Mouse (Mus musculus) layer of hippocampus, adult 18-20 months (tissue): ENCODE data around the gene Ero1l. TPM values are rescaled to one million over a fixed set of nuclear protein-coding genes. Genes with fewer than 3 reads are reported as not detected.
A peak's percentile ranks its signal among the peaks of the same experiment; 100 is the strongest.

ENCODE experiments used
- DNase-seq, 2 experiments: peaks; one replicate each; pipeline ENCODE4 v3.0.0; 2022; ENCODE audit warnings: low spot score in 2 of 2
- long read RNA-seq: library from polyadenylated mRNA; stranded (forward); transcript quantifications from one replicate; pipeline ENCODE4 v2.0.0, GENCODE M21; 2021
- total RNA-seq, 2 experiments: library from RNA; stranded (reverse); gene quantifications; 2 replicates each; pipeline ENCODE4 v1.2.3; 2021

The Ero1l gene
- 10 to 100 TPM; 32.1 to 34.4 TPM for total RNA-seq
- long read RNA-seq, partial matches to known transcripts = 1 of 4 reads
- long read RNA-seq, other reads (novel, unspliced or antisense) = 3 of 4 reads

GRCm38 (mm10) chr14:45318426-45319236 is at the start of gene Ero1l:
TSS of gene Ero1l (minus strand) at chr14:45318771.
- DNase-seq = peak; percentile 78 to 88

GRCm38 (mm10) chr14:45365196-45365587 is 46.6 kb upstream of the Ero1l start:
- no peak for DNase-seq

- DNase-seq = no peak
Observed at GRCm38 (mm10) chr14:45364211-45365195, 45.9 kb upstream of the Ero1l start.

- peak; percentile 91 to 92 for DNase-seq
Observed at GRCm38 (mm10) chr14:45350931-45351859, 32.6 kb upstream of the Ero1l start, which contains the start of gene Styx. TSS of gene Styx (plus strand) at chr14:45351093.

- peak; percentile 84 to 95 for DNase-seq
Observed at GRCm38 (mm10) chr14:45329589-45330181, 11.1 kb upstream of the Ero1l start, which contains the start of gene Psmc6. TSS of gene Psmc6 (plus strand) at chr14:45329788.

GRCm38 (mm10) chr14:45329018-45329588 is 10.5 kb upstream of the Ero1l start:
- DNase-seq = no peak

- DNase-seq = no peak
Observed at GRCm38 (mm10) chr14:45328072-45328713, 9.6 kb upstream of the Ero1l start.

GRCm38 (mm10) chr14:45325471-45325870 is 6.9 kb upstream of the Ero1l start:
- DNase-seq = no peak

GRCm38 (mm10) chr14:45323320-45323719 is 4.7 kb upstream of the Ero1l start:
- DNase-seq = no peak

- DNase-seq = no peak
Observed at GRCm38 (mm10) chr14:45322450-45322849, 3.9 kb upstream of the Ero1l start.

GRCm38 (mm10) chr14:45321622-45322021 is 3.1 kb upstream of the Ero1l start:
- DNase-seq = no peak

- no peak for DNase-seq
Observed at GRCm38 (mm10) chr14:45321067-45321466, 2.5 kb upstream of the Ero1l start.

GRCm38 (mm10) chr14:45320111-45320510 is 1.5 kb upstream of the Ero1l start:
- DNase-seq = no peak

- DNase-seq = no peak
Observed at GRCm38 (mm10) chr14:45319237-45319610, 653 bp upstream of the Ero1l start.

GRCm38 (mm10) chr14:45317921-45318411 is 605 bp downstream of the Ero1l start:
- peak in 1 of 2 experiments; percentile 33 for DNase-seq

- no peak for DNase-seq
Observed at GRCm38 (mm10) chr14:45316927-45317326, 1.6 kb downstream of the Ero1l start.

GRCm38 (mm10) chr14:45310101-45310500 is 8.5 kb downstream of the Ero1l start:
- no peak for DNase-seq

GRCm38 (mm10) chr14:45309646-45310045 is 8.9 kb downstream of the Ero1l start:
- DNase-seq = no peak
